Mouse (Mus musculus) olfactory bulb, adult 2 months (tissue): ENCODE measurements at regions not wholly inside any gene's neighbourhood (a gene's known extent, or its start where the extent isn't known, plus 50 kb on each side); places are given as distances from the start of the nearest gene placed in this dataset.

Experiments
- H3K27ac ChIP-seq: fragments of 200-500 bp; 2 replicates; pipeline ENCODE4 v1.5.1; 2012; ENCODE audit warnings: low read depth, low read length; ENCODE audit not compliant: insufficient read depth
- H3K4me1 ChIP-seq: fragments of 200-500 bp; 2 replicates; pipeline ENCODE4 v1.6.1; 2012; ENCODE audit warnings: low read length; ENCODE audit not compliant: control insufficient read depth, insufficient read depth
- H3K4me3 ChIP-seq: fragments of 200-500 bp; 2 replicates; pipeline ENCODE4 v1.5.1; 2012; ENCODE audit warnings: mild to moderate bottlenecking, low read depth, low read length, moderate library complexity; ENCODE audit not compliant: insufficient read depth
- CTCF ChIP-seq: fragments of 200-500 bp; IDR thresholded peaks from 2 replicates; pipeline ENCODE4 v1.5.1; 2012; ENCODE audit warnings: low read depth, mild to moderate bottlenecking, low read length, moderate library complexity; ENCODE audit not compliant: insufficient read depth
- POLR2A ChIP-seq: fragments of 200-500 bp; IDR thresholded peaks from 2 replicates; pipeline ENCODE4 v1.6.1; 2012; ENCODE audit warnings: mild to moderate bottlenecking, low read depth, low read length, moderate library complexity; ENCODE audit not compliant: insufficient read depth
- WGBS: fragments of 180-500 bp; shearing (Covaris S2); methylation state at CpG from one replicate; pipeline ENCODE4 v1.1.7; 2018; 5-methylcytosine and 5-hydroxymethylcytosine counted together

DNA sequence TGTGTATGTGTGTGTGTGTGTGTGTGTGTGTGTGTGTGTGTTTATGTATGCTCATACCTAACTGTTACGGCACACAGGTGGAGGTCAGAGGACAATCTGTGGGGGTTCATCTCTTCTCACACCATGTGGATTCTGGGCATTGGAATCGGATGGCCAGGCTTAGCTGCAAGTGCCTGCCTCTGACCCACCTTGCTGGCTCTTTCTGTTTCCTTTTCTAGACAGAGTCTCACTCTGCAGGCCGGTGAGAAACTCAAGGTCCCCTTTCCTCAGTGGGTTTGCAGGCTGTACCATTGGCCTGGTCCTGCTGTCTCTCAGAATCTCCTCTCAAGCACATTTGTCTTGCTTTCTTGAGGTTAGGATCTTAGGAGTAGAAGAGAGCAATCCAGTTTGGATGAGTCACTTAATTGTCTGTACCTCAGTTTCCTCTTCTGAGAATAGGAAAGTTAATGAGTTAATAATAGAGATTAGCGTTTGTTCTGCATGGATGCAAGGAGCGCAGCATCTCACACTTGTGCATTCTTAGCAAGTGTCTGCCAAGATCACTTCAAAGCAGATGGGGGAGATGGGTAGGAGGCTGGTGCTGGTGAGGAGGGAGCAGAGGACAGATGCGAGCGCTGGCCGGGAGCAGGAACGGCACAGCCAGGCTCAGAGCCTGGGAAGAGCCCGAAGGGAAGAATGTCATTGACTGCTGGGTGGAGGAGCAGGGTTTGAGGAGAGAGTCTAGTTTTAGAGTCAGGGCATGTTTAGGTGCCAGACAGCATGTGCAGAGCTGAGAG, 155.2 kb downstream of the Chst1 start:
- Histone ChIP-seq H3K27ac (no peak overlapping the region), H3K4me3 (no peak overlapping the region), H3K4me1 (peaks cover 11% of the 10 kb centered on the region)
- 40% methylated on average over 10 of the region's 10 CpGs for WGBS
- TF ChIP-seq POLR2A (no peak), CTCF (no peak)

DNA sequence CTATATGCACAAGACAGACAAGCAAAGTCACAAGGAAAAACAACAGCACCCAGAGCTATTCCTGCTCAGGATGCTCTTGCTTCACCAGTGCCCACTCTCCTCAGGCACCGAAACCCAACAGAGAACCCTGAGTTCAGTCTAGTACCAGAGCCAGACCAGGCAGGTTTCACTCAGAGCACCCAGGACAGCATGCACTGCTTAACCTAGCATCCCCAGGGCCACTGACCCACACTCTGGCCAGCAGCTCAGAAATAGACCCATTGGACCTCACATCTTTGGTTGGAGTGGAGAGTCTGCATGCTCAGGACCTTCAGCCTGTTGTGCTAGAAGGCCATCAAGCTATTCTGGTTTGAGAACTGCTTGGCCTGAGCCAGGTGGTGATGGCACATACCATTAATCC, 157.0 kb downstream of the Chst1 start:
- TF ChIP-seq POLR2A (no peak), CTCF (no peak)
- Histone ChIP-seq H3K27ac (no peak overlapping the region), H3K4me3 (no peak overlapping the region), H3K4me1 (peaks cover 7% of the 10 kb centered on the region)
- 100% methylated on average over 1 of the region's 1 CpGs for WGBS

DNA sequence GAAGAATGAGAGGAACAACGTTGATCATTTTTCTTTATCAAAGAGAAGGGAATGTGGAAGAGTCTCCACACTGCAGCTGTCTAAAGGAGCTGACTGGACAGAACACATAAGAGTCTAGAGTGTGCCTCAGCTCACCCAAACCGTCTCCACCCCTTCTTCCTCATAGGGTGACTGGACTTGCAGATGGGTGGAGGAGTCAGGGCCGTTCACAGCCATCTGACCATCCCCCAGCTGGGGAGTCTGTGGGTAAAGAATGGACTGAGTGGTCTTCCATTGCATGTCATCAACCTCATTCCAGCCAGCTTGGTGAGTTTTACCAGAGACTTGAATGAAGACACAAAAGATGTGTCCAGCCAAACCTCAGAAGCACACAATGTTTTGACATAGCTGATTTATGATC, 156.1 kb upstream of the Syt13 start:
- H3K4me3 ChIP-seq, result no peak overlapping the region
- TF ChIP-seq CTCF (no peak), POLR2A (no peak)
- H3K27ac ChIP-seq, result no peak overlapping the region
- peaks cover 7% of the 10 kb centered on the region for H3K4me1 ChIP-seq
- WGBS, result 89% methylated on average over 3 of the region's 3 CpGs

DNA sequence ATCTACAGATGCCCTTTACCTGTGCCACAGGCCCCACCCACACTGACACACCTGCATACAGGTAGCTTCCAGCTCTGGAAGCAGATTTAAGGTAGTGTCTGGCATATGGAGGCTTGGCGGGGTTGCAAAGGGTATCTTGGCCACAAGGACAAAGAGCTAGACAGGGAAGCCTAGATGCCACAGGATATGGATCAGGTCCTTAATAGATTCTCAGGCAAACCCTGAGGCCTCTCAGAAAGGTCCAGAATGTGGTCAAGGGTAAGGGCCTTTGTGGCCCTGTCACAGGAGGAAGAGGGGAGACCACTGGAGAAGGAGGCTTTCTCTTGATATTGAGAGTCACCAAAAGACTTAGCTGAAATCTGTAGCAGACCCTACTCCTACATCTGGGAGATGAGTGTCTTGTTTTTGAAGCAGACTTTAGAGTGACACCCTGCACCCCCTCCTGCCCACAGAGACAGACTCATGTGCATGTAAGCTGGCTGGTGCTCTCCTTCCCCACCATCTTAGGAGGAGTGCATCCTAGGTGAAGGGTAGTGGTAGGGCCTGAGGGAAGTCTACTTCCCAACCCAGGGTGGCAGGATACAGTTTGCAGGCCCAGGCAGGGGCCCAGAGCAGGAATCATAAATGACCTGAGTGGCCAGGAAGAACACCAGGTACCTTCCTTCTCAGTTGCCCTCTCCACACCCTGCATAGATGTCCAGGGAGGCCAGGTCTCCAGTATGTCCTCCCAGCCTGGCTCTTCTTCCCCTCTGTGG, 150.8 kb upstream of the Syt13 start:
- H3K4me1 ChIP-seq, result no peaks in the 10 kb centered on the region
- 100% methylated on average over 1 of the region's 1 CpGs for WGBS
- TF ChIP-seq CTCF (no peak), POLR2A (no peak)
- no peak overlapping the region for H3K4me3 ChIP-seq
- H3K27ac ChIP-seq, result no peak overlapping the region

DNA sequence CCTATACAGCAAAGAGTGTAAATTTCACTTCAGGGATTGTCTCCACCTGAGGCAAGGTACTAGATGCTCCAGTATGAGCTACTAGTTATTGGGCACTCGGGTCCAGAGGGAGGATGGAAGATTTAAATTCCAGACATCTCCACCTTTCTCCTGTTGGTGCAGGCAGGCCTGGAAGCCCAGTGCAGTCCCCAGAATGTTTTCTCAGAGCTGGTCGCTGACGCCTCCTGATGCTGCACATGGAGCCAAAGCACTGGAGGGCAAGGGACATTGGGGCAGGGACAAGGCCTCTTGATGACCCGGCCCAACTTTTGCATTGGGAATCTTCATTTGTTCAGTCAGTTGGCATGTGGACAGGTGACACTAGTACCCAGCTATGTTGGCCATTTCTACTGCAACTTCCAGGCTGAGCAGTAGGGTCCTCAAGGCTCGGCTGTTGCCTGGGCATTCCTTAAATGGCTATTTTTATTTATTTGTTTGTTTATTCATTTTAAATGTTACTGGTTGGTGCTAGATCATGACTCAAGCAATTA, 147.4 kb upstream of the Syt13 start:
- TF ChIP-seq POLR2A (no peak), CTCF (no peak)
- Histone ChIP-seq H3K4me1 (no peaks in the 10 kb centered on the region; the same call in 1 of the 2 replicates), H3K4me3 (no peak overlapping the region), H3K27ac (no peak overlapping the region)
- 95% methylated on average over 5 of the region's 5 CpGs for WGBS

DNA sequence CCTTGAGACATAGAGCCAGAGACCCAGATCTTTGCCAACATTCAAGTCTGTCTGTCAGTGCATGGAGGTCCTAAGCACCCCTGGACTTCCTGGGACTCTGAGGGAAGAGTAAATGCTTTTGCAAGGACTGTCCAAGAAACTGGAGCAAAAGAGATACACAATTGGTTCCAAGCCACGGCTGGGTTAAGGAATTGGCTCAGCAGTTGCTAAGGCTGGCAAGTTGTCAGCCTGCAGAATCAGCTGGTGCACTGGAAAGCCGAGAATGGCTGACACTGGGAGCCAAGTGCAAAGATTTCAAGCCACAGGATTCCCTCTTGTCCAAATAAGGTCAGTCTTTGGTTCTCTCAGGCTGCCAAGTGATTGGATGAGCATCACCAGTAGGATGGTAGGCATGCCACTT, 146.8 kb upstream of the Syt13 start:
- no peak for TF ChIP-seq CTCF
- no peak for TF ChIP-seq POLR2A

DNA sequence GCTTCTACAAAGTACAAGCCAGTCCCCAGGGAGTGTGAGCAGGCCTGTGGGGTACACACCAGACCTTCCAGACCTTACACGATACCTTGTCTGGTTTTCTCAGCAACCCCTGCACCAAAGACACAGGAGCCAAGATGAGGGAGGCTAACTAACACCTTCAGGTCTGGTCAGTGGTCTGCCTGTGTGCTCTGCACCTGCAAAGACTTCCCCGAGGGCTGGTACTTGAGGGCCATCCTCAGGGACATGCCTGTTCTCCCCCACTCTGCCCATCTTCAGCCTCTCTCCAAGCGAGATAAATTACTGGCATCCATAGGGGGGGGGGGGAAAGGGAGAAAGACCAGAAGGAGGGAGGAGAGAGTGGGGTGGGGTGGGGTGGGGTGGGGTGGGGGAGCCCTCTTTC, 145.8 kb upstream of the Syt13 start:
- H3K4me3 ChIP-seq, result no peak overlapping the region
- no peak overlapping the region for H3K27ac ChIP-seq
- peaks cover 3% of the 10 kb centered on the region for H3K4me1 ChIP-seq
- WGBS, result 80% methylated on average over 3 of the region's 3 CpGs
- TF ChIP-seq POLR2A, result no peak
- no peak for TF ChIP-seq CTCF

More for the DNA sequence above, 146.8 kb upstream of the Syt13 start:
- Histone ChIP-seq H3K4me3 (no peak overlapping the region), H3K4me1 (peaks cover 3% of the 10 kb centered on the region), H3K27ac (no peak overlapping the region)
- 27% methylated on average over 2 of the region's 2 CpGs for WGBS

DNA sequence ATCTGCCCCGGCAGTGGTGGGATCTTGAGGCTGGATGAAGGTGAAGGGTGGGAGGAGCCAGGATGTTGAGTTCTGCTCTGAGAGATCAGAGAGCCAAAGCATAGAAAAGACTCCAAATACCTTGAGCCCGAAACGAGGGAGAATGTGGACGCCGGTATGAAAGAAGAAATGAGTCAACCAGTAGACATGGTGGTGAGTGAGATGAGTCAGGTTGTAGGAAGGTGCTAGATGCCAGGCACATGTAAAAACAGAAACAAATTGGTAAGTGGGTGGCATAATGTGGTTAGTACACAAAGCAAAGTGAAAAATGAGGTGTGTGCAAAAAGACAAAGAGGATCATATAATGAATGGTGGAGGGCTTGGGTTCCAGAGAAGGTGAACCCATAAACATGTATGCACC, 144.8 kb upstream of the Syt13 start:
- no peak overlapping the region for H3K4me3 ChIP-seq
- no peak for TF ChIP-seq POLR2A
- TF ChIP-seq CTCF, result no peak
- peaks cover 3% of the 10 kb centered on the region for H3K4me1 ChIP-seq
- WGBS, result 87% methylated on average over 5 of the region's 5 CpGs
- no peak overlapping the region for H3K27ac ChIP-seq

DNA sequence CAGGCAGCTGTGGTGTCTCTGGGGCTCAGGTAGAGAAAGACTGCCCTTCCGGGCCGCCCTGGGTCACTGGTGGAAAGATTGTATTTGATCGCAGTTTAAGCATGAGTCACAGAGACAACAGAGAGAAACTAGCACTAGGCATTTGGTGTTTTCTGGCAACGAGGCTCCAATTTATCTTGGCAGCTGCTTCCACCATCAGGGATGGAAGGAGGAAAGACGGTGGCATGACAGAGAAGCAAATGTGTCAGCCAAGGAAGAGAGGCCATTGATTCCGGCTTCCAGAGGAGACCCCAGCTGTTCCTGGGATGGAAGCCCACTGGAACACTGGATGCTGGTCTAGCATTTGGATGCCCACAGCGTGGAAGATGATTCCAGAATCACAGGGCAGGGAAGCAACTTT, 142.3 kb upstream of the Syt13 start:
- WGBS, result 37% methylated on average over 7 of the region's 7 CpGs
- H3K27ac ChIP-seq, result no peak overlapping the region
- no peak overlapping the region for H3K4me3 ChIP-seq
- TF ChIP-seq CTCF (no peak), POLR2A (no peak)
- peaks cover 3% of the 10 kb centered on the region for H3K4me1 ChIP-seq
